Mouse (Mus musculus): ENCODE measurements around the gene Gm21103. TPM values are rescaled to one million over a fixed set of nuclear protein-coding genes. Genes with fewer than 3 reads are reported as not detected.
"Not testable (repeated sequence)": the region's sequence is repeated elsewhere in the genome, so short reads cannot be mapped to it uniquely, and the experiment has no call there.

The Gm21103 gene
- not detected in 2 replicates for polyA plus RNA-seq (2012; rRNA removed)

DNA sequence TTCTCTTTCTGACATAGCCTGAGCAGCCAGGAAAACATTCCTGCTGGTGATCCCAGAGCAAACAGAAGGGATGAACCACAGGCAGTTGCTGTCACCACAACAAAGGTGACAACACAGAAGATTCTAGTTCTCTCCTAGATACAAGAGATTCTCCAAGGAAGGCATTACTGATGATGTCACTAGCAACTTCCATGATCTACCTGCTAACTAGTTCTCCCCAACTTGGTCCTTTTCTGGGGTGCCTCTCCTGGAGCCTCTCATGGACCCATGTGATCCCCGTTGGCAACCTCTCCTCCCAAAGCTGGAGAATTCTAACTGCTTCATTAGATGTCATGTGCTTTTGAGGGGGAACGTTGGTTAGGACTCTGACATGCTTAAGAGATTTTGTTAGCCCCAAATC, at the start of gene Gm21103:
TSS of gene Gm21103 (minus strand) at position 101 of the 400 bp plus-strand sequence.
- H3K4me3 ChIP-seq (ENCODE audit: extremely low read depth, insufficient read depth, insufficient read length); H3K27me3 ChIP-seq (ENCODE audit: control insufficient read depth, insufficient read depth, low read length); DNase-seq (ENCODE audit: low read depth in 1 of 2, low spot score in 2 of 2); H3K4me1 ChIP-seq (ENCODE audit: control insufficient read depth, insufficient read depth, insufficient read length); H3K27ac ChIP-seq (ENCODE audit: insufficient read depth, low read length); H3K36me3 ChIP-seq (ENCODE audit: control insufficient read depth, insufficient read depth, low read length): not testable (repeated sequence)
- 84% methylated on average over 2 of the region's 2 CpGs for WGBS

DNA sequence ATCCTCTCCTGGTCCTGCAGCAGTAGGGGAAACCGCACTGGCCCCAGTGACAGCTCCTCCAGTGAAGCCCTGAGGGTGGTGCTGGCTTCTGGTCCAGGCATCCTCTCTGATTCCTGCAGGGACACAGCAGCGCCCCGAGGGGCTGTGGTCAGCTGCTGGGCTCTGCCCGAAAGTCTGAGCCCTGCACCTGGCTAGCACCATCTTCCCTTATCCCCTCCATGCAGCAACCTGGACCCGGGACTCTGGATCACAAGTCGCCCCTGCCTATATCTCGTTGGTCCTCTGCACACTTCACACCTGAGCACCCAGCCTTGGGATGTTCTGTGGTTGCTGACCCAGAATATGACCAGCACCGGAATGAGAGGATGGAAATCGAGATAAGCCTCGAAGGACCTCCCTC, 38.9 kb upstream of the Gm21103 start, which contains the start of gene Gm3618:
TSS of gene Gm3618 (minus strand) at position 101 of the 400 bp plus-strand sequence.
- DNase-seq (ENCODE audit: low read depth in 1 of 2, low spot score in 2 of 2); H3K36me3 ChIP-seq (ENCODE audit: control insufficient read depth, insufficient read depth, low read length); H3K4me3 ChIP-seq (ENCODE audit: extremely low read depth, insufficient read depth, insufficient read length); H3K27me3 ChIP-seq (ENCODE audit: control insufficient read depth, insufficient read depth, low read length); H3K27ac ChIP-seq (ENCODE audit: insufficient read depth, low read length); H3K4me1 ChIP-seq (ENCODE audit: control insufficient read depth, insufficient read depth, insufficient read length): not testable (repeated sequence)
- no CpG with 5 or more reads among the region's 10 CpGs for WGBS

DNA sequence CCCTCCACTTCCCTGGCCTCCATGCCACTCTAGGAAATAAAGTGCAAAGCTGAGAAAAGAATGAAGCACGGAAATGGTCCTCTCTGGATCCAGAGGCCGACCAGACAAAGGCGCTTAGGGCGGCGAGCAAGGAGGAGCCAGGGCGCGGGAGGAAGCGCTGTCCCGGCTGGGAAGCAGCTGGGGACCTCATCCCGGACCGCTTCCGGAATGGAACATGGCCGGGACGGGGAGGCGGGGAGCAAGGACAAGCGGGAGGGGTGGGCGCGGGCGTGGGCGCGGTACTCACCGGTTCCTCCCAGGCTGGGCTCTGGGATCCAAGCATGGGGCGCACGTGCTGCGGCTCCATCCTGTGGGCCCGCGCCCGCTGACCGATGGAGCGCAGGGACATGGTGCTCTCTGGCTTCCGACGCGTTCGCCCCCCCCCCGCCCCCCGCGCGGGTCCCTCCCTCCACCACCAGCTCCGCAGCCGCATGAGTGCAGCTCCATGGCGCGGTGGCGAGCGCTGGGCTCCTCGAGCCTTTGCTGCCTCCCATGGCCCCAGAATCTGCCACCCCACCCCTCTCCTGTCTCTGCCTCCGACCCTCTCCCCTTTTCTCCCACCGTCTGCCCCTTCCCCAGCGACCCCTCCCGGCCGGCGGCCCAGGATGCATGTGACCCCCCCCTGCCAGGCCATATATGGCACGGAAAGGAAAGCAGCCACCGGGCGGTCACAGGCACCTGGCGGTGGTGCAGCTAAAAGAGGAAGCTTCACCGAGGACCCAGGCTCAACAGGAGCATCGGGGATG, 17.5 kb downstream of the Gm21103 start, which contains the start of gene Gm3411:
TSS of gene Gm3411 (minus strand) at position 320 of the 785 bp plus-strand sequence.
- not testable (repeated sequence) for H3K36me3 ChIP-seq (ENCODE audit: control insufficient read depth, insufficient read depth, low read length); H3K27me3 ChIP-seq (ENCODE audit: control insufficient read depth, insufficient read depth, low read length); H3K27ac ChIP-seq (ENCODE audit: insufficient read depth, low read length); H3K4me1 ChIP-seq (ENCODE audit: control insufficient read depth, insufficient read depth, insufficient read length); H3K4me3 ChIP-seq (ENCODE audit: extremely low read depth, insufficient read depth, insufficient read length)
- 7% methylated on average over 48 of the region's 57 CpGs for WGBS
- peak in 1 of 2 experiments; percentile 2 for DNase-seq (ENCODE audit: low read depth in 1 of 2, low spot score in 2 of 2)

Other genes starting within 250 kb of the Gm21103 start
- not detected in 2 replicates for gene Gm6337, start 246.6 kb downstream of the Gm21103 start, polyA plus RNA-seq (2012; rRNA removed)
- 0.05 TPM in 1 of 2 replicates, not detected in the other for gene Gm8206, start 210.9 kb downstream of the Gm21103 start, polyA plus RNA-seq (2012; rRNA removed)
- 0.09 and 0.11 TPM in 2 replicates for gene Gm3468, start 196.2 kb downstream of the Gm21103 start, polyA plus RNA-seq (2012; rRNA removed)
- not detected in 2 replicates for gene Gm3476, start 179.0 kb downstream of the Gm21103 start, polyA plus RNA-seq (2012; rRNA removed)
- gene Gm21560, start 85.6 kb downstream of the Gm21103 start, polyA plus RNA-seq (2012; rRNA removed) = not detected in 2 replicates
- 0.14 and 0.48 TPM in 2 replicates for gene Gm3411, start 17.6 kb downstream of the Gm21103 start, polyA plus RNA-seq (2012; rRNA removed)
- gene Gm3618, start 38.8 kb upstream of the Gm21103 start, polyA plus RNA-seq (2012; rRNA removed) = not detected in 2 replicates
- not detected in 2 replicates for gene Gm16440, start 85.5 kb upstream of the Gm21103 start, polyA plus RNA-seq (2012; rRNA removed)
- gene Gm3591, start 107.6 kb upstream of the Gm21103 start, polyA plus RNA-seq (2012; rRNA removed) = 0.18 TPM in 1 of 2 replicates, not detected in the other
- gene Gm3594, start 139.8 kb upstream of the Gm21103 start, polyA plus RNA-seq (2012; rRNA removed) = not detected in 2 replicates
- not detected in 2 replicates for gene Gm8356, start 232.4 kb upstream of the Gm21103 start, polyA plus RNA-seq (2012; rRNA removed)